Mouse (Mus musculus) thymus, postnatal 0 days (tissue): ENCODE results near the gene Uck1. TPM values are rescaled to one million over a fixed set of nuclear protein-coding genes. Genes with fewer than 3 reads are reported as not detected.
"Not testable (repeated sequence)": the region's sequence is repeated elsewhere in the genome, so short reads cannot be mapped to it uniquely, and the experiment has no call there.

Source experiments
- DNase-seq: peaks from one replicate; pipeline ENCODE4 v3.0.0-alpha.2; 2015; ENCODE audit warnings: low spot score
- polyA plus RNA-seq: library from polyadenylated mRNA; unstranded; fragments of >200 nt; fragmentation: Nextera tagmentation; extraction: Ambion mirVana; gene quantifications from 2 replicates; pipeline ENCODE4 v1.2.1, GENCODE M21; 2015

The Uck1 gene
- 66.9 and 72.4 TPM in 2 replicates for polyA plus RNA-seq

- DNase-seq, result peak; percentile 90
These were observed at the start of gene Uck1 for GRCm38 (mm10) chr2:32259657-32260417. TSS of gene Uck1 (minus strand) at chr2:32260159.

GRCm38 (mm10) chr2:32308870-32309568, 49.1 kb upstream of the Uck1 start:
- no peak for DNase-seq

GRCm38 (mm10) chr2:32307941-32308760, 48.2 kb upstream of the Uck1 start:
- DNase-seq, result peak; percentile 69

DNA sequence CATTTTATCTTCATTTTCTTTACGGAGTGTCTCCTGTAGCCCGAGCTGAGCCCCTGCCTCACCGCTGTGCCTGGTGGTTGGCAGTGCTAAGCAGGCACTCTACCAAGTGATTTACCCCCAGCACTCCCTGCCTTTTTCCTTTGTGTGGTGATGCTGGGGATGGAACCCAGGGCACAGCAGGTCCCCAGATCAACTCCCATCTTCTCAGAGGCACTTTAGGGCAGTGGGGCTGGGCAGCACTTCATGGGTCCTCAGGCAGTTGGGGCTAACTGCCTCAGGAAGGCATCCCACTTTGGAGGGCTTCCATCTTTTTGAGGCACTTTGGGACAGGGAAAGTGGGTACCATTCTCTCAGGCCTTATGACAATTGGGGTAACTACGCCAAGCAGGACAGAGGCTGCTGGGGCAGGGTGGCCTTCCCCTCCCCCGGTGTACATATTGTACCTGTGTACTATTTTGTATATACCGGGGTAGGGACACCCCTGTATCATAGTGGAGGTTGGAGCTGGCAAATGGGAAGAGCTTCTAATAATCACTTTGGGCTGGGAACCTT, 47.4 kb upstream of the Uck1 start:
- DNase-seq, result no peak

GRCm38 (mm10) chr2:32306176-32306575, 46.2 kb upstream of the Uck1 start:
- no peak for DNase-seq

GRCm38 (mm10) chr2:32305668-32306067, 45.7 kb upstream of the Uck1 start:
- no peak for DNase-seq

GRCm38 (mm10) chr2:32304145-32304832, 44.3 kb upstream of the Uck1 start:
- DNase-seq, result peak; percentile 65

GRCm38 (mm10) chr2:32302952-32303351, 43.0 kb upstream of the Uck1 start:
- no peak for DNase-seq

- DNase-seq, result no peak
These were observed 39.5 kb upstream of the Uck1 start for GRCm38 (mm10) chr2:32299469-32299868.

DNA sequence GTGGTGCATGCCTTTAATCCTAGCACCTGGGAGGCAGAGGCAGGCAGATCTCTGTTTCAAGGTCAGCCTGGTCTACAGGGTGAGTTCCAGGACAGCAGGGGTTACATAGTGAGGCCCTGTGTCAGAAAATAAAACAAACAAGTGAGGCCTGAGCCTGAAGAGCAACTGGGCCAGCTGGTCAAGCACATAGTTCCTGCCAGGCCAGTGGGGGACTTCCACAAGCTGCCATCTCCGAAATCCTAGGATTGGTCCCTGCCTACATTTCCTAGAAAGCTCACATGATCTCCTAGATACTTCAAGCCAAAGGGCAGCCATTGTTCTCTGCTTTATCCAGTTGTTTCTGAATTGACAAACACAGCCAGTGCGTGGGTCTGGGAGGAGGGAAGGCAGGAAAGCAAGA, 35.9 kb upstream of the Uck1 start:
- DNase-seq, result not testable (repeated sequence)

- DNase-seq, result no peak
These were observed 35.3 kb upstream of the Uck1 start for GRCm38 (mm10) chr2:32295285-32295684.

- DNase-seq, result no peak
These were observed 34.4 kb upstream of the Uck1 start for GRCm38 (mm10) chr2:32294348-32294747.

- DNase-seq, result peak; percentile 67
These were observed 29.6 kb upstream of the Uck1 start for GRCm38 (mm10) chr2:32289578-32289977.

- no peak for DNase-seq
These were observed 28.5 kb upstream of the Uck1 start for GRCm38 (mm10) chr2:32288371-32288931.

DNA sequence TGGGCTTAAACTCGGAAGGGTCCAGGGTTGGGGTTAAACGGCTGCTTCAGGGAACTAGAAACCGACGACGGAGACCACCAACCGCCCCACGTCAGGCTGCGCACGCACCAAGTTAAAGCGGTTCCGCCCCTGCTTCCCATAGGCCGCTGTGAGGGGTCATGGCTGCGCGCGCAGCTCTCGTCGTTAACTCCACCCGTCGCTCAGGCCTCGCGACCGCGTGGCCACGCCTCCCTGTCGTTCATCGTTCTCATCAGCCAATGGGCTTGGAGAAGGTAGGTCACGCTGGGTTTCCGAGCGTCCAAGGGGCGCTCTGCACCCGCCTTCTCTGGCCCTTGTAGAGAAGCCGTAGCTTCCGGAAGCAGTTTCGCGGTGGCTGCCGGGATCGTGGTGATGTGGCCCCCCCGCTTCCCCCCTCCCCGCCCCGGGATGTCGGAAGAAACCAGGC, 28.0 kb upstream of the Uck1 start, which contains the start of gene Swi5:
Gene Swi5, minus strand, starts transcription at position 153 of the 445 bp plus-strand sequence.
- DNase-seq, result peak; percentile 100

DNA sequence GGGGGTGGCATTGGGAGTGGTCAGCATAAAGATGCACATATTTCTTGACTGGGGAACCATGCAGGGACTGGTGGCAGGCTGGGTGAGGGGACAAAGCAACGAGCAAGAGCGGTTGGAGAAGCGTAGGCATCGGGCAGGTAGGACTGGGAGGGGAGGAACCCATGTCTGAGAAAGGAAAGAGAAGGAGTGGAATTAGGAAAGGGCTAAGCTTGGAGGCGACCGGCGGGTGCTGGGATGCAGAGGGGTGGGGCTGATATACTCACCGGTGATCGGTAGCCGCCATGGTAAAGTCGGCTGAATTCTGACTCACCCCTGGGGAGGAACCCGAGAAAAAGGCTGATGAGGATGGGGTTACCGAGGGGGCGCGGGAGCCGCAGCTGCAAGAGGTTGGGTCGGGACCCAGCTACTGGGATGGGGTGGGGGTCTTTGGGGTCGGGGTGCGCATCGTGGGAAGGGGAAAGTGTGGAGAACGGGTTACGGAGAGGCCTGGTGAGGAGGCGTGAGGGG, 27.4 kb upstream of the Uck1 start, which contains the start of gene Golga2:
Gene Golga2, plus strand, starts transcription at position 51 of the 507 bp plus-strand sequence.
- no peak for DNase-seq

GRCm38 (mm10) chr2:32283986-32284385, 24.0 kb upstream of the Uck1 start:
- no peak for DNase-seq

DNA sequence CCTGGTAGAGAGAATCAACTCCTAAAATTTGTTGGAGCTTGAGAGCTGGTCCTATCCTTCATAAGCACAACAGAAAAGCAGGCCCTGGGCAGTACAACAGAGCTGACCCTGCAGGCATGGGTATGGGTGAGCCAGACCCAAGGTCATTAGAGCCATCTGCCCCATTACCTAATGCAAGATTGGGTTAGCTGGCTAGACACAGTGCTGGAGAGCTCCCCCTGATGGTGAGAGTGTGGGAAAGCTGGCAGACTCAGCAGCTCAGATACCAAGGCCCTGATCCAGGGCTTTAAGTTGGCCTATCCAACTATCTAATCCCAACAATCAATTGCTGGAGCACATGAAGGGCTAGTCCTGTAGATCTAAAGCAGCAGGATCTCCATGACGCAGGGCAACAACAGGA, 22.8 kb upstream of the Uck1 start:
- peak; percentile 50 for DNase-seq

DNA sequence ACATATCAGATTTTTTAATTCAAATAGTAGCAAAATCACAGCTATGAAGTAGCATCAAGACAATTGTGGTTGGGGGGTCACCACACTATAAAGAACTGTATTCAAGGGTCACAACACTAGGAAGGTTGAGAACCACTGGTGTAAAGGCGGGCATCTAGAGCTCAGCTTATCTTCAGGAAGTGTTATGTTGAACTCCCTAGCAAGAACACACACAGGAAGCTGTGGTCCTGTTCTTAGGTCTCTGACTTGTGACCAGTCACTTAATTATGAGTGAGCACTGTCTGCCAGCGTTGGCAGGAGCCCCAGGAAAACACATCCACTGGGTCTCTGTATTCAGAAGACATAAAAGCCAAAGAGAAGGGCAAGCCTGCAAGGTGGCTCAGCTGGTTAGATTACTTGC, 22.3 kb upstream of the Uck1 start:
- DNase-seq, result no peak

- no peak for DNase-seq
These were observed 15.9 kb upstream of the Uck1 start for GRCm38 (mm10) chr2:32275823-32276222.
